Mouse (Mus musculus) neural tube, embryonic 11.5 days (tissue): Measurements from ENCODE around the gene Gm9821. TPM values are rescaled to one million over a fixed set of nuclear protein-coding genes. Genes with fewer than 3 reads are reported as not detected.
A peak's percentile ranks its signal among the peaks of the same experiment; 100 is the strongest.

Experiments used
- ATAC-seq: fragments of 200-750 bp; cut with Nextera tagmentation; 2 replicates; pipeline ENCODE4 v1.8.0; 2017; ENCODE audit warnings: moderate number of reproducible peaks, mild to moderate bottlenecking, moderate TSS enrichment, moderate library complexity; ENCODE audit not compliant: insufficient read depth, low FRiP score, low TSS enrichment
- DNase-seq: peaks from one replicate; pipeline ENCODE4 v3.0.0-alpha.2; 2015; ENCODE audit warnings: low spot score
- H3K27ac ChIP-seq: fragments of 300-500 bp; sonication (generic); 2 replicates; pipeline ENCODE4 v1.5.1; 2014; ENCODE audit warnings: low read depth, mild to moderate bottlenecking, low read length
- H3K27me3 ChIP-seq: fragments of 300-500 bp; sonication (generic); 2 replicates; pipeline ENCODE4 v1.6.1; 2014; ENCODE audit warnings: mild to moderate bottlenecking, low read length, mixed read lengths; ENCODE audit not compliant: control insufficient read depth, insufficient read depth
- H3K36me3 ChIP-seq: fragments of 300-500 bp; sonication (generic); 2 replicates; pipeline ENCODE4 v1.6.1; 2014; ENCODE audit warnings: mild to moderate bottlenecking, low read length, moderate library complexity, mixed read lengths; ENCODE audit not compliant: control insufficient read depth, insufficient read depth
- H3K4me1 ChIP-seq: fragments of 300-500 bp; sonication (generic); 2 replicates; pipeline ENCODE4 v1.6.1; 2014; ENCODE audit warnings: low read length, mixed read lengths; ENCODE audit not compliant: control insufficient read depth, insufficient read depth
- H3K4me2 ChIP-seq: fragments of 300-500 bp; sonication (generic); 2 replicates; pipeline ENCODE4 v1.6.1; 2014; ENCODE audit warnings: low read depth, mild to moderate bottlenecking, moderate library complexity
- H3K4me3 ChIP-seq: fragments of 300-500 bp; sonication (generic); 2 replicates; pipeline ENCODE4 v1.5.1; 2014; ENCODE audit warnings: low read depth, low read length
- H3K9ac ChIP-seq: fragments of 300-500 bp; sonication (generic); 2 replicates; pipeline ENCODE4 v1.6.1; 2014; ENCODE audit warnings: mild to moderate bottlenecking, low read length
- H3K9me3 ChIP-seq: fragments of 300-500 bp; sonication (generic); 2 replicates; pipeline ENCODE4 v1.6.1; 2016; ENCODE audit warnings: low read length; ENCODE audit not compliant: control insufficient read depth
- WGBS: fragments of 180-500 bp; shearing (Covaris S2); extraction: QIAGEN DNeasy Blood & Tissue Kit; methylation state at CpG from one replicate; pipeline ENCODE4 v1.1.7; 2014; 5-methylcytosine and 5-hydroxymethylcytosine counted together
- polyA plus RNA-seq: library from polyadenylated mRNA; unstranded; fragments of >200 nt; fragmentation: Nextera tagmentation; extraction: Ambion mirVana; gene quantifications from 2 replicates; pipeline ENCODE4 v1.2.1, GENCODE M21; 2014

Gene Gm9821
- polyA plus RNA-seq, 1 experiment from 2014 or later, result 0.58 TPM

DNA sequence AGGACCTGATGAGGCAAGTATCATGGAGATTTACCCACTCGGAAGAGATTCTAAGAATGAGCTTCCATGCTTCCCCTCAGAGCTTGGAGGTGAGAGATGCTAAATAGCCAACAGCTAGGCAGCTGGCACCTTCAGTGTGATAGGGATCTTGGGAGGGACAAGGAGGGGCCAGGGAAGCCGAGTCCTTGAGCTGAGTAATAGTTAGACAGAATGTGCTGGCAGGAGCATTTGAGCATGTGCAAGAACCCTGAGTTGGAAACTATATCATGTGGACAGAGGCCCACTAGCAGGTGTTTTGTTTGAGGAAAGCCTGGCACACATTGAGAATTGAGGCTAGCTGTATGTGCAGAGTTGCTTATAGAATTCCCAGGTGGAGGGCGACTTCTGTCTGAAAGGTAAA is 32.9 kb upstream of the Gm9821 start:
- Histone ChIP-seq H3K4me3 (no peak overlapping the region), H3K4me2 (no peak overlapping the region), H3K9me3 (no peaks in the 10 kb centered on the region), H3K36me3 (peaks cover 13% of the 10 kb centered on the region), H3K27ac (no peak overlapping the region), H3K9ac (no peak overlapping the region), H3K4me1 (no peaks in the 10 kb centered on the region), H3K27me3 (no peaks in the 10 kb centered on the region)
- DNase-seq (no peak), ATAC-seq (no peak)
- 85% methylated on average over 3 of the region's 3 CpGs for WGBS

DNA sequence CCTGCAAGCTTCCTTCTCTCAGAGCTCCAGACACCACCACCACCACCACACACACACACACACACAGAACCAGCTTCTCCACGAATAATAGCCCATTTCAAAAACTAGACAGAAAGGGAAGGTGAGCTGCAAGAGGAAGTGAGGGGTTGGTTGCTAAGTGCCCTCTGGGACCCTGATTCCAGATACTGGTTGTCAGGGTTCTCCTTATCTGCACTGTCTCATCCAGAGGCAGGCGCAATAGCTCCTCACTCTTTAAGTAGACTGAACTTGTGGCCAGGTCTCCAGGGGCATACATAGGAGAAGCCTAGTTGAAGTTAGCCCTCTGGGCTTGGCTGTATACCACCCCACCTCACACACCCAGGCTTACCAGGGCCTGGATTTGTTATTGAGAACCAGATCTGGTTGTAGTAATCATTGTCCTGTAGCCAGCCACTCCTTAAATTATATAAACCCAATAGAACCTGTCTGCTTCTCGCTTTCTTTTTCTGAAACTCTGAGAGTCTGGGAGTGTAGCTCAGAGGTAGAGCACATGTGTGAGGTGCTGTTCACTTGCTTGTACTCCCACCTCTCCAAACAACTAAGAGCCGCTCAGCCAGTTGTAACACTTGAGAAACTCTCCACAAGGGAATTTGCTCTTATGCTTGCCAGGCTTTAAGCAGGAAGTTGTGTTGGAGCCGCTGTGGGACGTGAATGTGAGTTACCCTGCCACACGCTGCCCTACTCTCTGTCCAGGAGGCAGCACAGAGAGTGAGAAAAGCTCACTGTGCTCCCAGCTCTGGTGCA is 32.0 kb upstream of the Gm9821 start:
- peaks cover 16% of the 10 kb centered on the region for H3K36me3 ChIP-seq

GRCm38 (mm10) chr2:91916346-91916977 is 29.0 kb upstream of the Gm9821 start:
- DNase-seq, result no peak
- no peak overlapping the region for H3K4me3 ChIP-seq
- WGBS, result 93% methylated on average over 7 of the region's 7 CpGs
- peaks cover 14% of the 10 kb centered on the region for H3K36me3 ChIP-seq
- no peak overlapping the region for H3K4me2 ChIP-seq
- no peak overlapping the region for H3K27ac ChIP-seq
- H3K9me3 ChIP-seq, result no peaks in the 10 kb centered on the region
- no peak overlapping the region for H3K9ac ChIP-seq
- peaks cover 12% of the 10 kb centered on the region for H3K27me3 ChIP-seq
- ATAC-seq, result no peak
- H3K4me1 ChIP-seq, result no peaks in the 10 kb centered on the region; the same call in 1 of the 2 replicates

More for the DNA sequence above, 32.0 kb upstream of the Gm9821 start:
- no peak overlapping the region for H3K4me2 ChIP-seq
- H3K4me1 ChIP-seq, result no peaks in the 10 kb centered on the region
- H3K9ac ChIP-seq, result no peak overlapping the region
- ATAC-seq (no peak), DNase-seq (no peak)
- no peak overlapping the region for H3K4me3 ChIP-seq
- WGBS, result 90% methylated on average over 7 of the region's 7 CpGs
- no peaks in the 10 kb centered on the region for H3K27me3 ChIP-seq
- no peak overlapping the region for H3K27ac ChIP-seq
- no peaks in the 10 kb centered on the region for H3K9me3 ChIP-seq

DNA sequence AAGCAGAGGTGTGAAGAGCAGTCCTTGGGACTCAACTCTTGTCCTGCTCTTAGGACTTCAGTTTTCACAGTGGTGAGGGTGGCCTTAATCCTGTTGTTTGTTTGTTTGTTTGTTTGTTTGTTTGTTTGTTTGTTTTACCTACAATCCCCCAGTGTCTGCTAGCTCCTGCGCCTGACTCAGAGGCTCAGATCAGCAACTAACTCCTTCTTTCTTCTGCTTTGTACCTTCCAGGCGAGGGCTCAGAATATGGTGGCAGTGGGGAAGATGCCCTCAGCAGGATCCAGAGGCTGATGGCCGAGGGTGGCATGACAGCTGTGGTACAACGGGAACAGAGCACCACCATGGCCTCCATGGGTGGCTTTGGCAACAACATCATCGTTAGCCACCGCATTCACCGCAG is 28.4 kb upstream of the Gm9821 start:
- H3K4me1 ChIP-seq, result no peaks in the 10 kb centered on the region; the same call in 1 of the 2 replicates
- DNase-seq (no peak), ATAC-seq (no peak)
- 90% methylated on average over 7 of the region's 7 CpGs for WGBS
- no peak overlapping the region for H3K4me2 ChIP-seq
- H3K9ac ChIP-seq, result no peak overlapping the region
- peaks cover 9% of the 10 kb centered on the region for H3K36me3 ChIP-seq
- H3K4me3 ChIP-seq, result no peak overlapping the region
- peaks cover 14% of the 10 kb centered on the region for H3K27me3 ChIP-seq
- no peak overlapping the region for H3K27ac ChIP-seq
- no peaks in the 10 kb centered on the region for H3K9me3 ChIP-seq

GRCm38 (mm10) chr2:91920130-91920529 is 25.4 kb upstream of the Gm9821 start:
- Histone ChIP-seq H3K4me1 (peaks cover 7% of the 10 kb centered on the region; the same call in 1 of the 2 replicates), H3K36me3 (peaks cover 7% of the 10 kb centered on the region), H3K4me3 (no peak overlapping the region), H3K9me3 (no peaks in the 10 kb centered on the region), H3K27me3 (peaks cover 32% of the 10 kb centered on the region), H3K4me2 (no peak overlapping the region), H3K9ac (no peak overlapping the region), H3K27ac (no peak overlapping the region)
- WGBS, result 77% methylated on average over 4 of the region's 4 CpGs
- no peak for DNase-seq
- ATAC-seq, result no peak

- WGBS, result 5% methylated on average over 31 of the region's 31 CpGs
- Histone ChIP-seq H3K9me3 (no peaks in the 10 kb centered on the region), H3K4me1 (peaks cover 7% of the 10 kb centered on the region; the same call in 1 of the 2 replicates), H3K27ac (no peak overlapping the region), H3K27me3 (peaks cover 35% of the 10 kb centered on the region), H3K36me3 (peaks cover 7% of the 10 kb centered on the region), H3K4me2 (peak overlapping the region; percentile 64), H3K4me3 (peak overlapping the region; percentile 39), H3K9ac (no peak overlapping the region)
- ATAC-seq (no peak; the same call in 1 of the 2 replicates), DNase-seq (peak; percentile 59)
These were observed 24.2 kb upstream of the Gm9821 start for GRCm38 (mm10) chr2:91921181-91921789.

DNA sequence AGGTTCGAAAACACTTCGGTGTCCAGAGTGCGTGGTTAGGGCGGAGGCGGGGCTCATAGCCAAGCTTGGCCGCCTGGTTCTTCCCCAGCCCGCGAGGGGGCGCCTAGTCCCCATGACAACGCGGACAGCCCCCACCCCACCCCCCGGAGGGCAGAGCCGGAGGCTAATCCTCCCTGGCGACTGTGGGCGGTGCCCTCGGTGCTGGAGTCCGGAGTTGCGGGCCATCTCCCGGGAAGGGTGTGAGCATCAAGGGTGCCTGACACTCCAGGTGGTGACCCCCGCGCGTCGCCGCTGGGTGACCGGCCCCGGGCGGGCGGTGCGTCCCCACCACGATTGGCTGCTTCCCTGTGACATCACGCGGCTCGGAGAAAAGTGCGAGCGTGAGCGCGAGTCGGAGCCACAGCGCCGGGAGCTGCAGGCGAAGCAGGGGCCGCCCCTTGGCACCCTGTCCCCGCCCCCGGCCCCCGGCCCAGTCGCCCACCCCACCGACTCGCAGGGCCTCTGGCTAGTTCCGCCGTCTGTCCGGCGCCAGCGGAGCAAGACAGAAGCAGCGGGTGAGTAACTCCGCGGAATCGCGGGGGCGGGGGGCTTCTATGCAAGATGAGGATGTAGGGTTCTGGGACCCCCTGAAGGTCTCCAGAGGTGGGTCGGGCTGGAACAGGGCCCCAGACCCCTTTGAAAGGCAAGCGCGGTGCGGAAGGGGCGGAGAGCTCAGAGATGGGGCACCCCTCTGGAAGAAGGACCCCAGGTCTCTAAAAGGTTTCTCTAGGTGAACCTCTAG is 23.5 kb upstream of the Gm9821 start:
- peaks cover 35% of the 10 kb centered on the region for H3K27me3 ChIP-seq
- peak overlapping the region; percentile 64 for H3K4me2 ChIP-seq
- WGBS, result 1% methylated on average over 63 of the region's 64 CpGs
- ATAC-seq (peak; percentile 76), DNase-seq (peak; percentile 85)
- H3K27ac ChIP-seq, result no peak overlapping the region
- H3K4me3 ChIP-seq, result peak overlapping the region; percentile 39
- H3K4me1 ChIP-seq, result peaks cover 7% of the 10 kb centered on the region; the same call in 1 of the 2 replicates
- 0 out of 2 replicates have a peak overlapping the region, but pooled peaks have one; percentile 38 for H3K9ac ChIP-seq
- H3K36me3 ChIP-seq, result peaks cover 7% of the 10 kb centered on the region
- H3K9me3 ChIP-seq, result no peaks in the 10 kb centered on the region
